Mouse (Mus musculus): ENCODE data around the gene Abtb2. TPM values are rescaled to one million over a fixed set of nuclear protein-coding genes. Genes with fewer than 3 reads are reported as not detected.
A peak's percentile ranks its signal among the peaks of the same experiment; 100 is the strongest.

Abtb2 gene
- polyA plus RNA-seq, 1 experiment from 2014 or later, result 10.5 TPM

DNA sequence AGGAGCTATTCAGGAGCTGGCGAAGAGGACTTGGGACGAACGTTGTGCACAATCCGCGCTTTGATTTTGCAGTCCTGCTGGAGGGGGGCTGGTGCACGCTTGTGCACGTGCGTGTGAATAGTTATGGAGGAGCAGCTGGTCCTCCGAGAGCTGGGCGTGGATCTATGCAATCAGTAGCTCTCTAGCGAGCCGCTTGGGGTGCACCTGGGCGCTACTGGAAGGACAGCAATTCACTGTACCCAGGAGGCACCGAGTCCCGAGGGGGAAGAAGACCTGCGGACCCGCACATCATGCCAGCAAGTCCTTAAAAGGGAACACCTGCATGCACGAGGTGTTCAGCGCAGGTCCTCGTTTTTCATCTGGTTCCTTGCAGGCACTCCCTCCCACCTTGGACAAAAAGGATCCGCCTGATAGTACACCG is 929 bp upstream of the Abtb2 start:
- peak overlapping the region; percentile 75 for H3K4me3 ChIP-seq (replicated peaks; ENCODE audit: low read length)
- no peaks in the 10 kb centered on the region for H3K36me3 ChIP-seq (replicated peaks; ENCODE audit: control insufficient read depth, insufficient read depth)
- H3K4me2 ChIP-seq (replicated peaks), result peak overlapping the region; percentile 99
- H3K27ac ChIP-seq, result 0 out of 2 replicates have a peak overlapping the region, but pooled peaks have one; percentile 7
- H3K9ac ChIP-seq, result peak overlapping the region; percentile 70
- peaks cover 19% of the 10 kb centered on the region for H3K27me3 ChIP-seq (ENCODE audit: control insufficient read depth, insufficient read depth, low read length)
- no peaks in the 10 kb centered on the region for H3K9me3 ChIP-seq (ENCODE audit: control insufficient read depth, low read length)
- 1% methylated on average over 22 of the region's 22 CpGs for WGBS
- peaks cover 38% of the 10 kb centered on the region for H3K4me1 ChIP-seq (replicated peaks; ENCODE audit: control insufficient read depth, insufficient read depth, low read length)
- DNase-seq (ENCODE audit: low spot score), result peak; percentile 64
- peak; percentile 25; the same call in 1 of the 2 replicates for ATAC-seq (ENCODE audit: low FRiP score)

DNA sequence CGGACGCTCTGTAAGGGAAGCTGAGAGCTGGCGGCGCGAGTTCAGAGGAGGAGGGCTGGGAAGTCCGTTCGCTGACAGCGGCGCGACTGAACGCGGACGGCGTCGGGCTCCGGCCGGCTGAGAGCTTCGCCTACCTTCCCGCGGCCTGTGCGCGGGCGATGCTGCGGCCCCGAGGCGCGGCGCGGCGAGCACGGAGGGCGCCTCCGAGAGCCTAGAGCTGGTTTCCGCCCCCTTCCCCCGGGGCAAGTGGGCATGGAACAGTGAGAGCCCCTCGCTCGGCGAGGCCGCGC is 258 bp downstream of the Abtb2 start:
- Histone ChIP-seq H3K27me3 (ENCODE audit: control insufficient read depth, insufficient read depth, low read length) (peaks cover 19% of the 10 kb centered on the region), H3K4me1 (replicated peaks; ENCODE audit: control insufficient read depth, insufficient read depth, low read length) (peaks cover 43% of the 10 kb centered on the region), H3K9ac (peak overlapping the region; percentile 70), H3K4me2 (replicated peaks) (peak overlapping the region; percentile 99), H3K4me3 (replicated peaks; ENCODE audit: low read length) (peak overlapping the region; percentile 75), H3K27ac (peak overlapping the region; percentile 59; the same call in 1 of the 2 replicates), H3K36me3 (replicated peaks; ENCODE audit: control insufficient read depth, insufficient read depth) (no peaks in the 10 kb centered on the region), H3K9me3 (ENCODE audit: control insufficient read depth, low read length) (no peaks in the 10 kb centered on the region)
- DNase-seq (ENCODE audit: low spot score) (no peak), ATAC-seq (ENCODE audit: low FRiP score) (peak; percentile 59; the same call in 1 of the 2 replicates)
- WGBS, result under 1% methylated on average over 40 of the region's 40 CpGs

DNA sequence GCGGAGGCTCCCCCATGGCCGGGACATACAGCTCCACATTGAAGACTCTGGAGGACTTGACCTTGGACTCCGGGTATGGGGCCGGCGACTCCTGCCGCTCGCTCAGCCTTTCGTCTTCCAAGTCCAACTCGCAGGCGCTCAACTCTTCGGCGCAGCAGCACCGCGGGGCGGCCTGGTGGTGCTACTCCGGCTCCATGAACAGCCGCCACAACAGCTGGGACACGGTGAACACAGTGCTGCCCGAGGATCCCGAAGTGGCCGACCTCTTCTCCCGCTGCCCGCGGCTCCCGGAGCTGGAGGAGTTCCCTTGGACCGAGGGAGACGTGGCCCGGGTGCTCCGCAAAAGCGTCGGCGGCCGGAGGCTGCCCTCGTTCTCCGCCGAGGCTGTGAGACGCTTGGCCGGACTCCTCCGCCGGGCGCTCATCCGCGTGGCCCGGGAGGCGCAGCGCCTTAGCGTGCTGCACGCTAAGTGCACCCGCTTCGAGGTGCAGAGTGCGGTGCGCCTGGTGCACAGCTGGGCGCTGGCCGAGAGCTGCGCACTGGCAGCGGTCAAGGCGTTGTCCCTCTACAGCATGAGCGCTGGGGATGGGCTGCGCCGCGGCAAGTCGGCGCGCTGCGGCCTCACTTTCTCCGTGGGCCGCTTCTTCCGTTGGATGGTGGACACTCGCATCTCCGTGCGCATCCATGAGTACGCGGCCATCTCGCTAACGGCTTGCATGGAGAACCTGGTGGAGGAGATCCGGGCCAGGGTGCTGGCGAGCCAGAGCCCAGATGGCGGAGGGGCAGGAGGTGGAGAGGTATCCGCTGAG is 807 bp downstream of the Abtb2 start:
- peak overlapping the region; percentile 99 for H3K4me2 ChIP-seq (replicated peaks)
- peaks cover 43% of the 10 kb centered on the region for H3K4me1 ChIP-seq (replicated peaks; ENCODE audit: control insufficient read depth, insufficient read depth, low read length)
- peak; percentile 45 for DNase-seq (ENCODE audit: low spot score)
- peak; percentile 33 for ATAC-seq (ENCODE audit: low FRiP score)
- under 1% methylated on average over 79 of the region's 79 CpGs for WGBS
- H3K4me3 ChIP-seq (replicated peaks; ENCODE audit: low read length), result peak overlapping the region; percentile 75
- H3K36me3 ChIP-seq (replicated peaks; ENCODE audit: control insufficient read depth, insufficient read depth), result no peaks in the 10 kb centered on the region
- no peaks in the 10 kb centered on the region for H3K9me3 ChIP-seq (ENCODE audit: control insufficient read depth, low read length)
- H3K9ac ChIP-seq, result peak overlapping the region; percentile 70
- peak overlapping the region; percentile 59; the same call in 1 of the 2 replicates for H3K27ac ChIP-seq
- peaks cover 19% of the 10 kb centered on the region for H3K27me3 ChIP-seq (ENCODE audit: control insufficient read depth, insufficient read depth, low read length)

DNA sequence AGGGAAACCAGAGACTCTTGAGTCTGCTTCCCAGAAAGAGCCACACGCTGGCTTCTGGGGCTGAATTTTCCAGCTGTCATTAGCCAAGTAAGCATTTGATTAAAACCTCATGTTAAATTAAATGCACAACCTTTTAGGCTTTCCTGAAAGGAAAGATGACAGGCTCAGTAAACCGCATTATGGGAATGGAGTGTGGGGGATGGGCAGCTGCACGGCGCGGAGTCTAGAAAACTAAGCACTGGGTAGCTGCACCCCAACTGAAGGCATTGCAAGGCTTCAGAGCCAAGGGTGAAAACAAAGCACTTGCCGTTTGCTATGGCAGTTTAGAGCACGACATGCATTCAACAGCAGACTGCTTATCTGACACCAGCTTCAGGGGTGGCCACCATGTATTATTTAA is 2.1 kb downstream of the Abtb2 start:
- Histone ChIP-seq H3K4me3 (replicated peaks; ENCODE audit: low read length) (peak overlapping the region; percentile 75), H3K4me2 (replicated peaks) (peak overlapping the region; percentile 99), H3K27ac (no peak overlapping the region), H3K27me3 (ENCODE audit: control insufficient read depth, insufficient read depth, low read length) (peaks cover 9% of the 10 kb centered on the region), H3K4me1 (replicated peaks; ENCODE audit: control insufficient read depth, insufficient read depth, low read length) (peaks cover 51% of the 10 kb centered on the region), H3K9ac (peak overlapping the region; percentile 70), H3K9me3 (ENCODE audit: control insufficient read depth, low read length) (no peaks in the 10 kb centered on the region), H3K36me3 (replicated peaks; ENCODE audit: control insufficient read depth, insufficient read depth) (no peaks in the 10 kb centered on the region)
- ATAC-seq (ENCODE audit: low FRiP score) (no peak), DNase-seq (ENCODE audit: low spot score) (peak; percentile 40)
- WGBS, result 16% methylated on average over 7 of the region's 7 CpGs

DNA sequence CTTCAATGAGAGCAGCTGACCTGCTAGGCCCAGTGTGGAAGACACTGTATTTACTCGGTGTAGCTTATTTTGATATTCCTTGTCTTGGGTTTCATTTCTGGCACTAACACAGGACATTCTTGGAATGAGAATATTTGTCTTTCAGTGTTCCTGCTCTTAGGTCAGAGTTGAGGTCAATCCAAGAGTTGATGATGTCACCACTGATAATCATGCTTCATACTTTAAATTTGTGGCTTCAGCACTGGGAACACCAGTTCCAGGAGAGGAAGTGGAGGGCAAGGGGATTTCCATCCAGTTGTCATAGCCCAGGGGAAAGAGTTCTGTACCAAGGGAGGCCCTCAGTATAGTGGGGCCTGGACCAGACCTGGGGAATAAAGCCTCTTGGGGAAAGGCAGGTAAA is 3.6 kb downstream of the Abtb2 start:
- peak overlapping the region; percentile 99 for H3K4me2 ChIP-seq (replicated peaks)
- no peaks in the 10 kb centered on the region for H3K36me3 ChIP-seq (replicated peaks; ENCODE audit: control insufficient read depth, insufficient read depth)
- H3K4me1 ChIP-seq (replicated peaks; ENCODE audit: control insufficient read depth, insufficient read depth, low read length), result peaks cover 51% of the 10 kb centered on the region
- H3K9ac ChIP-seq, result 0 out of 2 replicates have a peak overlapping the region, but pooled peaks have one; percentile 6
- H3K9me3 ChIP-seq (ENCODE audit: control insufficient read depth, low read length), result no peaks in the 10 kb centered on the region
- ATAC-seq (ENCODE audit: low FRiP score) (no peak), DNase-seq (ENCODE audit: low spot score) (no peak)
- no peak overlapping the region for H3K27ac ChIP-seq
- peak overlapping the region; percentile 75 for H3K4me3 ChIP-seq (replicated peaks; ENCODE audit: low read length)
- no peaks in the 10 kb centered on the region for H3K27me3 ChIP-seq (ENCODE audit: control insufficient read depth, insufficient read depth, low read length)
- 66% methylated on average over 1 of the region's 1 CpGs for WGBS

DNA sequence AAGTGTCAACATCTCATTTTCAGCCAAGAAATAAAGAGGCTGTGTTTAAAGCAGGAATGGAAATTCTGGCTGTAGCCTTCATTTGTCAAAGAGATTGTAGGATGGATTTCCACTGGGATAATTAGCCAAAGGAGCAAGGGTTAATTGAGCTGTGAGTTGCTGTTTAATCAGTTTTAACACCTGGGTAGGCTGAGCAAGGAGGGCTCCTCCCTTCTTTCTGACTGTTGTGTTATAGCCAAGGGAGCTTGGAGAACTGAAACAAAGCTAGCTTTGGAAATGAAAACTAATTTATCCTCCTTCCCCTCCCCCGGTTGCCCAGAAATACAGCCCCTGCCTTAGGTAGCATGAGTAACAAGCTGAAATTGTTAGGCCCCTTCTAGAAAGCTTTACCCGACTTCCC is 6.2 kb downstream of the Abtb2 start:
- Histone ChIP-seq H3K4me3 (replicated peaks; ENCODE audit: low read length) (no peak overlapping the region), H3K9me3 (ENCODE audit: control insufficient read depth, low read length) (no peaks in the 10 kb centered on the region), H3K36me3 (replicated peaks; ENCODE audit: control insufficient read depth, insufficient read depth) (no peaks in the 10 kb centered on the region), H3K27me3 (ENCODE audit: control insufficient read depth, insufficient read depth, low read length) (no peaks in the 10 kb centered on the region), H3K9ac (no peak overlapping the region), H3K4me1 (replicated peaks; ENCODE audit: control insufficient read depth, insufficient read depth, low read length) (peaks cover 39% of the 10 kb centered on the region), H3K27ac (no peak overlapping the region), H3K4me2 (replicated peaks) (no peak overlapping the region)
- no peak for DNase-seq (ENCODE audit: low spot score)
- WGBS, result 77% methylated on average over 2 of the region's 2 CpGs
- no peak for ATAC-seq (ENCODE audit: low FRiP score)

DNA sequence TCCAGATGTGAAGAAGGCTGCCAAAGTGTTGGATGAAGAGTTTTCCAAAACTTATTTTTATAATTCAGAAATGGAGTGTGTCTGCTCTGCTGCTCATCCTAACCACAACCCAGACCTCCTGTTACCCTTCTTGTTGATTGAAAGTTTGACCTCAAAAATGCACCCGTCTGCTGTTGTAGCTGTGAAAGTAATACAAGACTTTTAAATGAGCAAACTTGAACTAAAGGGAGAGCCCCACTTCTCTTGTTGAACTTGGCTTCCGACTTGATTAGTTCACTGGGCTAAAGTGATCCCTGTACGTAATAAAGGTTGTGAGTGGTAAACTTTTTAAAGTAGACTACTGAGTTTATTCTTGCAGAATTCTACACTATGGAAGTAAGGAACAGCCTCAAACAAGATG is 10.3 kb downstream of the Abtb2 start:
- Histone ChIP-seq H3K9ac (no peak overlapping the region), H3K4me2 (replicated peaks) (no peak overlapping the region), H3K27ac (no peak overlapping the region), H3K36me3 (replicated peaks; ENCODE audit: control insufficient read depth, insufficient read depth) (no peaks in the 10 kb centered on the region), H3K4me1 (replicated peaks; ENCODE audit: control insufficient read depth, insufficient read depth, low read length) (peaks cover 8% of the 10 kb centered on the region; the same call in 1 of the 2 replicates), H3K4me3 (replicated peaks; ENCODE audit: low read length) (no peak overlapping the region), H3K9me3 (ENCODE audit: control insufficient read depth, low read length) (no peaks in the 10 kb centered on the region), H3K27me3 (ENCODE audit: control insufficient read depth, insufficient read depth, low read length) (no peaks in the 10 kb centered on the region)
- 92% methylated on average over 3 of the region's 3 CpGs for WGBS
- no peak for DNase-seq (ENCODE audit: low spot score)
- ATAC-seq (ENCODE audit: low FRiP score), result no peak

DNA sequence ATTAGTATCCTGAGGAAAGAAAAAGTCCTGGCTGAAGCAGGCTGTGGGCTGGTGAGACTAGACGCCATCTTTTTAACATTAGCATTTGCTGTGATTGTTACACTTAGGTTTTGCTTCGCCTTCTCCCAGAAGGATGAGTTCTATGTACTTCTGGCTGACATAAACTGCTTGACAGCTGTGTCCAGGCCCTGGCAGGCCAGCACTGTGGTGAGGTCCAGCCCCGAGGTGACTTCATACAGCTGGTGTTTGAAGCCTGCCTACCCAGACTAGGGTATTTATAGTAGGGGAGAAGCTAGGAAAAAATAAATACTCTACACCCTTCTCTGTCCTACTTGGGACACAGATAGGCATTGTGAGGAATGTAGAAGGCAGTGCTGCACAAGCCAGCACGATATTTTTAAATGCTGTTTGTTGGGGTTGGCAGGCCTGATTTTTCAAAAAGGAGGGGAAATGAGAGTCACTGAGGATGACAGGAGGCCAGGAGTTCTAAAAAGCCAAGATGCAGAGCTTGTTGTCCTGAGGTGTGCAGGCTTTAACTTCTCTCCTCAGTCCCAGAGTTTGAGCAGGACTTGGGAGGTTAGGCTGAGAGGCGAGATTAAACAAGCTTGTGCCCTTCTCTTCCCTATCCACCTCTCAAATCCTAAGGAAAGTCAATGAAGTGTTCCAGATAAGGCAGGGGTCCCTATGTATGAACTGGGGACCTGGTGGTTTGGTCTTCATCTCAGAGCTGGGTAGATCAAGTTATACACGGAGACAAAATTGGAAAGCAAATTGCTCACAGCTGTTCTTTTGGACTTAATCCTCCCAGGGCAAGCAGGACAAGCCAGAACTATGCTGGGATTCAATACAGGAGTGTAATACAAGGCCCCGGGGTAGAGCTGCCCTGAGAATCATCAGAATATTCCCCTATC is 11.9 kb downstream of the Abtb2 start:
- Histone ChIP-seq H3K9ac (no peak overlapping the region), H3K36me3 (replicated peaks; ENCODE audit: control insufficient read depth, insufficient read depth) (no peaks in the 10 kb centered on the region), H3K27ac (no peak overlapping the region), H3K4me1 (replicated peaks; ENCODE audit: control insufficient read depth, insufficient read depth, low read length) (peaks cover under 1% of the 10 kb centered on the region; the same call in 1 of the 2 replicates), H3K4me3 (replicated peaks; ENCODE audit: low read length) (no peak overlapping the region), H3K9me3 (ENCODE audit: control insufficient read depth, low read length) (no peaks in the 10 kb centered on the region), H3K4me2 (replicated peaks) (no peak overlapping the region), H3K27me3 (ENCODE audit: control insufficient read depth, insufficient read depth, low read length) (no peaks in the 10 kb centered on the region)
- DNase-seq (ENCODE audit: low spot score) (no peak), ATAC-seq (ENCODE audit: low FRiP score) (no peak)
- WGBS, result 85% methylated on average over 7 of the region's 7 CpGs

DNA sequence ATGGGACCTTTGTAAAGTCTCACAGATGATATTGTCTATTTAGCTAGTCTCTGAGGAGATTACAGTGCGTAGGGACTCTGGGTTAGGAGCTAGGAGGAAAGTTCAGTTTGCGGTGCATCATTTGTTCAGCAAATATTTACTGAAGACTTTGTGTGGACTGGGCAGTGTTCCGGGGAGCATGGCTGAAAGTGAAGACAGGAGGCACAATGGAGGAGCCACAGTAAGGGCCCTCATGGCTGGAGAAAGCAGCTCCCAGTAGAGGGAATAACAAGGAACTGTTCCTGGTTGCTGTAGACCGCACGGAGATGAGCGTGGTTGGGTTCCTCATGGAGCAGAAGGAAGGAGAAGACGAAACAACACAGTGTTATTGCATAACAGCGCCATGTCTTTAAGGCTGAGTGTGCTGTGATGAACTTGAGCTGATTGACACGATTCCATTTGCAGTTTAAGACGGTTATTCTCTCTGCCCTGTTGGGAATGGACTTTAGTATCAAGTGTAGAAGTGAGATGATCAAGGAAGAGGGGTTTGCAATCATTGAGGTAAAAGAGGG is 12.6 kb downstream of the Abtb2 start:
- no peaks in the 10 kb centered on the region for H3K27me3 ChIP-seq (ENCODE audit: control insufficient read depth, insufficient read depth, low read length)
- 91% methylated on average over 10 of the region's 10 CpGs for WGBS
- H3K9ac ChIP-seq, result no peak overlapping the region
- no peaks in the 10 kb centered on the region for H3K9me3 ChIP-seq (ENCODE audit: control insufficient read depth, low read length)
- no peak for DNase-seq (ENCODE audit: low spot score)
- H3K36me3 ChIP-seq (replicated peaks; ENCODE audit: control insufficient read depth, insufficient read depth), result no peaks in the 10 kb centered on the region
- no peak overlapping the region for H3K4me2 ChIP-seq (replicated peaks)
- no peak for ATAC-seq (ENCODE audit: low FRiP score)
- H3K4me3 ChIP-seq (replicated peaks; ENCODE audit: low read length), result no peak overlapping the region
- no peak overlapping the region for H3K27ac ChIP-seq
- H3K4me1 ChIP-seq (replicated peaks; ENCODE audit: control insufficient read depth, insufficient read depth, low read length), result no peaks in the 10 kb centered on the region; the same call in 1 of the 2 replicates
